Mouse (Mus musculus) cerebellum, postnatal 10 days (tissue): Measurements from ENCODE around the gene Tbrg4.

Source experiments
- DNase-seq, 2 experiments: peaks; one replicate each; pipeline ENCODE4 v3.0.0; 2021; ENCODE audit warnings: mixed read lengths in 2 of 2

Tbrg4 gene

GRCm38 (mm10) chr11:6589838-6590237 is 36.0 kb downstream of the Tbrg4 start:
- no peak for DNase-seq

GRCm38 (mm10) chr11:6588295-6588694 is 37.6 kb downstream of the Tbrg4 start:
- no peak for DNase-seq

GRCm38 (mm10) chr11:6587249-6587940 is 38.5 kb downstream of the Tbrg4 start:
- peak; percentile 83 to 85 for DNase-seq

- DNase-seq: no peak
Measured at GRCm38 (mm10) chr11:6586660-6587059, 39.2 kb downstream of the Tbrg4 start.

GRCm38 (mm10) chr11:6585748-6586147 is 40.1 kb downstream of the Tbrg4 start:
- no peak for DNase-seq

GRCm38 (mm10) chr11:6581560-6581959 is 44.3 kb downstream of the Tbrg4 start:
- no peak for DNase-seq

GRCm38 (mm10) chr11:6580065-6580750 is 45.7 kb downstream of the Tbrg4 start:
- DNase-seq: no peak

- DNase-seq: no peak
Measured at GRCm38 (mm10) chr11:6579361-6579760, 46.5 kb downstream of the Tbrg4 start.

GRCm38 (mm10) chr11:6576151-6576550 is 49.7 kb downstream of the Tbrg4 start:
- DNase-seq: no peak

- DNase-seq: no peak
Measured at GRCm38 (mm10) chr11:6569410-6569777, 56.5 kb downstream of the Tbrg4 start.

GRCm38 (mm10) chr11:6568584-6569409 is 57.1 kb downstream of the Tbrg4 start:
- peak; percentile 70 to 71 for DNase-seq

- DNase-seq: no peak
Measured at GRCm38 (mm10) chr11:6567951-6568350, 57.9 kb downstream of the Tbrg4 start.

- no peak for DNase-seq
Measured at GRCm38 (mm10) chr11:6566496-6566895, 59.4 kb downstream of the Tbrg4 start.
